Mouse (Mus musculus) macrophage (primary cell): ENCODE data around the gene Rbm20. TPM values are rescaled to one million over a fixed set of nuclear protein-coding genes. Genes with fewer than 3 reads are reported as not detected.

ENCODE experiments used
- H3K27ac ChIP-seq: fragments of 350-480 bp; formaldehyde crosslinking; 2 replicates; pipeline ENCODE4 v1.9.0; 2021
- H3K36me3 ChIP-seq: fragments of 350-480 bp; formaldehyde crosslinking; 2 replicates; pipeline ENCODE4 v1.9.0; 2021; ENCODE audit errors: inconsistent target
- H3K4me3 ChIP-seq: fragments of 350-480 bp; formaldehyde crosslinking; 2 replicates; pipeline ENCODE4 v1.9.0; 2021; ENCODE audit errors: inconsistent target
- H3K79me2 ChIP-seq: fragments of 350-480 bp; formaldehyde crosslinking; 2 replicates; pipeline ENCODE4 v1.9.0; 2021; ENCODE audit errors: inconsistent target
- WGBS: methylation state at CpG from one replicate; pipeline ENCODE4 v1.1.7; 2026; ENCODE audit warnings: inconsistent platforms; ENCODE audit not compliant: missing documents; 5-methylcytosine and 5-hydroxymethylcytosine counted together
- polyA plus RNA-seq: library from polyadenylated mRNA; stranded (reverse); fragments of 250-400 nt; gene quantifications from 3 replicates; pipeline ENCODE4 v1.2.4, GENCODE M21; 2018; ENCODE audit warnings: inconsistent platforms

Gene Rbm20
- polyA plus RNA-seq, 1 experiment from 2014 or later, result not detected

- 89% methylated on average over 9 of the region's 9 CpGs for WGBS
Observed at GRCm38 (mm10) chr19:53660722-53661420, 16.2 kb upstream of the Rbm20 start.

DNA sequence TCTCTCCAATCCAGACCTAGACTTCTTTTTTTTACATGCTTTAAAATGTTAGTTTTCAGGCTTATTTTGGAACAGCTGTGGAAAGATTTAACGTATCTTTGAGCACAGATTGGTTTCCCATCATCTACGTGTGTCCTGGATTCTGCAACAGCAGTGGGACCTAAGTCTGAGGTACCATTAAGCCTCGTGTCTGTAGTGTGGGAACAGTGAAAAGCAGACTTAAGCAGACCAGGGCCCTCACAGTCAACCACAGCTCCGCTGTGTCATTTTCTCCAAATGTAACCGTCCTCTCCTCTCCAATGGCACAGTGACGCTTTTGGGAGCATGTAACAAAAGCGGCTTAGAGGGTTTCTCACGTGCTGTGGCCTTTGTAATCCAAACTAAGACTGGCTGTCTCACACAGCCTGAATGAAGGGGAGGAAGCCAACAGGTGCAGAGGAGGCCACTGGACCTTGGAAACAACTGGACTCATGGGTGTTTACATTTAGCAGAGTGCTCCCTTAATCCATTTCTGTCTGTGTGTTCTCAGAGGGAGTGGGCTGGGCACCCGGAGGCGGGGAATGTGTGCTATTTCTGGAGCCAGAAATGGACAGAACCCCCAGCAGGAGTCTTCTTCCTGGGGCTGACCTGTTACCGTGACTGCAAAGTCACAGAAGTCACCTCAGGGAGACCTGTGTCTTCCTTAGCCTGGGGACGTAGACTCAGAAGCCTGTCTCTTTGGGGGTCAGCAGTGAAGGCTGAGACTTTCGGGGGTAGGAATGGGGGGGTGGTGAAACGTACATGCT is 15.0 kb upstream of the Rbm20 start:
- Histone ChIP-seq H3K36me3 (no peaks in the 10 kb centered on the region), H3K79me2 (no peaks in the 10 kb centered on the region), H3K4me3 (no peak overlapping the region), H3K27ac (no peak overlapping the region)
- 87% methylated on average over 14 of the region's 14 CpGs for WGBS

More at GRCm38 (mm10) chr19:53660722-53661420, 16.2 kb upstream of the Rbm20 start:
- no peaks in the 10 kb centered on the region for H3K79me2 ChIP-seq
- no peak overlapping the region for H3K27ac ChIP-seq
- no peak overlapping the region for H3K4me3 ChIP-seq
- no peaks in the 10 kb centered on the region for H3K36me3 ChIP-seq

- H3K27ac ChIP-seq, result no peak overlapping the region
- 92% methylated on average over 9 of the region's 9 CpGs for WGBS
- H3K36me3 ChIP-seq, result no peaks in the 10 kb centered on the region
- no peaks in the 10 kb centered on the region for H3K79me2 ChIP-seq
- H3K4me3 ChIP-seq, result no peak overlapping the region
Observed at GRCm38 (mm10) chr19:53664831-53665230, 12.3 kb upstream of the Rbm20 start.

DNA sequence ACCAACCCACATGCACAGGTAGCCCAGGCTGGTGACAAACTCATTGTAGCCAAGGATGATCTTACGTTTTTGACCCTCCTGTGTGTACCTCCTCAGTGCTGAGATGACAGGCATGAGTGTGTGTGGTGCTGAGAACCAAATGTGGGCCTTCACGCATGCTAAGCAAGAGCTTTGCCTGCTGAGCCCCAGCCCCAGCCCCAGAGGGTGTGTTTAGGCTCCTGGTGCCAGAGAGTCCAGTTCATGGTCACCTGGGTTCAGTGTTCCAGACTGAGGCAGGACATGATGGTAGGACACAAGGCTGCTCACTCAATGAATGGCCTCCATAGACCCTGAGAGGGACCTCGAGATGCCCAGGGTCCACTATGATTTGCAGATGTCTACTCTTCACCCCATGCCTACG is 11.7 kb upstream of the Rbm20 start:
- no peak overlapping the region for H3K4me3 ChIP-seq
- H3K79me2 ChIP-seq, result no peaks in the 10 kb centered on the region
- no peaks in the 10 kb centered on the region for H3K36me3 ChIP-seq
- H3K27ac ChIP-seq, result no peak overlapping the region
- 80% methylated on average over 4 of the region's 4 CpGs for WGBS

DNA sequence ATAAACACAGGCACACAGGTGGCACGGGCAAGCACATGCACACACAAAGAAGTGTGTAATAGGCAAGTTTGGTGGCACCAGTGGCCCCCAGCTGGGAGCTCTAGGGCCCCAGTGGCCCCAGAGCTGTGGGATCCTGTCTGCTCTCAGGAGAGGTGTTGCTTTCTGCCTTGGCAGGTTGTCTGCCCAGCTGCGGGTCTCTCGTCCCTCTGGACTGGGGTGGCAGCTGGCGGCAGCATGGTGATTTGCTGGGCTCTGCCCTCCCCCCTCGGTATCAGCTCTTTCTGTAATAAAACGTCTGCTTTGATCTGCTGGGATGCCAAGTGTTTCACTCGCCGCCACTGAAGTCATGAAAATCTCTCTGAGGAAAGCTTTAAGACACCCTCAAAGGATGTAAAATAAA is 10.4 kb upstream of the Rbm20 start:
- Histone ChIP-seq H3K27ac (no peak overlapping the region), H3K4me3 (no peak overlapping the region), H3K79me2 (no peaks in the 10 kb centered on the region), H3K36me3 (no peaks in the 10 kb centered on the region)
- 73% methylated on average over 8 of the region's 8 CpGs for WGBS

GRCm38 (mm10) chr19:53668821-53669220 is 8.3 kb upstream of the Rbm20 start:
- H3K27ac ChIP-seq, result no peak overlapping the region
- no peaks in the 10 kb centered on the region for H3K36me3 ChIP-seq
- WGBS, result 34% methylated on average over 7 of the region's 7 CpGs
- no peaks in the 10 kb centered on the region for H3K79me2 ChIP-seq
- no peak overlapping the region for H3K4me3 ChIP-seq

DNA sequence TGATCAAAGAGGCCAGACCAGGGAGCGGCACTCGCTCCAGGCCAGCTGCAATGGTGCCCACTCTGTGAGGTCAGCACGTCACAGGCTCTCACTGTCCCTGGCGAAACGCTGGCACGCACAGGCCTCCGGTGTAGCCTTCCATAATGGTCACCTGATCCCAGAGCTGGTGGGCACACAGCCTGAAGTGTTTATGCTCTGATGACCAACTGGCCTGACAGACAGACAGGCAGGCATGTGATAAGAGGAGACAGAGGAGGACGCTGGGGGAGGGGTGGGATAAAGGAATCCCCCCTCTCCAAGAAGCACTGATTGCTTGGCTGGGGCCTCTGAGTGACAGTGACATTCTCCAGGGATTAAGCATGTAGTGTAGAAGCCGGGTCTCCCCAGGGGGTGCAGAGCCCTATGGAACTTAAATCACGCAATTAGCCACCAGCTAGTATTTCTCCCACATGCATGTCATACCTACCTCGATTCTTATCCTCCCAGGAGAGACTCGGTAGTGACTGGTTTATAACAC is 6.4 kb upstream of the Rbm20 start:
- Histone ChIP-seq H3K4me3 (no peak overlapping the region), H3K36me3 (no peaks in the 10 kb centered on the region), H3K79me2 (no peaks in the 10 kb centered on the region), H3K27ac (no peak overlapping the region)
- WGBS, result 87% methylated on average over 12 of the region's 12 CpGs

GRCm38 (mm10) chr19:53671432-53671831 is 5.7 kb upstream of the Rbm20 start:
- Histone ChIP-seq H3K4me3 (no peak overlapping the region), H3K27ac (no peak overlapping the region), H3K36me3 (no peaks in the 10 kb centered on the region), H3K79me2 (no peaks in the 10 kb centered on the region)
- whole genome bisulfite sequencing, result 82% methylated on average over 3 of the region's 3 CpGs

GRCm38 (mm10) chr19:53674131-53674925 is 2.8 kb upstream of the Rbm20 start:
- H3K79me2 ChIP-seq, result no peaks in the 10 kb centered on the region
- no peak overlapping the region for H3K27ac ChIP-seq
- no peaks in the 10 kb centered on the region for H3K36me3 ChIP-seq
- no peak overlapping the region for H3K4me3 ChIP-seq
- 47% methylated on average over 9 of the region's 9 CpGs for WGBS

- no peaks in the 10 kb centered on the region for H3K36me3 ChIP-seq
- no peak overlapping the region for H3K27ac ChIP-seq
- no peak overlapping the region for H3K4me3 ChIP-seq
- 4% methylated on average over 26 of the region's 26 CpGs for WGBS
- no peaks in the 10 kb centered on the region for H3K79me2 ChIP-seq
Observed at GRCm38 (mm10) chr19:53676228-53676627, 878 bp upstream of the Rbm20 start.

GRCm38 (mm10) chr19:53679194-53679593 is 2.1 kb downstream of the Rbm20 start:
- WGBS, result 95% methylated on average over 9 of the region's 9 CpGs
- H3K4me3 ChIP-seq, result no peak overlapping the region
- H3K36me3 ChIP-seq, result no peaks in the 10 kb centered on the region
- H3K27ac ChIP-seq, result no peak overlapping the region
- H3K79me2 ChIP-seq, result no peaks in the 10 kb centered on the region

DNA sequence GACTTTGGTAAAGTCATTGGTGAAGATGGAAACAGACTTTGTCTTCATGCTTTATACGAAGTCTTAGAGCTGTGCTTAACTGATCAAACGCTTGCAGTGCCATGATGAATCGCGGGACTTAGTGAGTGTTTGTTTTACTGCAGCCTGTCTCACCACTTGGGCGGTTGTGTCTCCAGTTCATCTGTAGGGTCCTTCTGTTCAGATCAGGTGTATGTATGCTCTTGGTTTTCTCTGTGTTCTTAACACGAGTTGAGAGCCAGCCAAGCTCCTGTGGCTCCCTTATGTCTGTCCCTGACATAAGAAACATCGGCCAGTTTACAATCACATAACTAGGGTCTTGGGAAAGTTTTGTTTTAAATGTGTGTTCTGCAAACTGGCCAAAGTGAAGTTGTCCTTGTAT is 2.9 kb downstream of the Rbm20 start:
- H3K4me3 ChIP-seq, result no peak overlapping the region
- no peaks in the 10 kb centered on the region for H3K36me3 ChIP-seq
- H3K27ac ChIP-seq, result no peak overlapping the region
- H3K79me2 ChIP-seq, result no peaks in the 10 kb centered on the region
- WGBS, result 91% methylated on average over 7 of the region's 7 CpGs

DNA sequence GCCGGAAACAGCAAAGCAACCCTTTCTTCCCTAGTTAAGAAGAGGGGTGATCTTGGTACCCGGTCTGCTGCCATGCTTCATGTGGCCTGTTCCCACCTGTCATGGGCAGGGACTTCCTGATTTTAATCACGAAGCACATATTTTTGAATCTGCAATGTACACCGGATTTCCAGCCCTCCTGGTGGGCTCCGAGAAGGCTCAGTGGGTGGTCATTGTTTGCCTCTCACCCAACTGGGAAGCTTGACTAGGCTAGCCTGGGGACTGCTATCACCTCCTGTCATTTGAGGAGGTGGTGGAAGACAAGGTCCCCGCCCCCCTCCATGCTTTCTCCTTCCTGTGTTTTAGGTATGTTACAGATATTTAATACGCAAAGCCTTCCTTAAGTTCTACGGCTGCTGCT is 5.3 kb downstream of the Rbm20 start:
- WGBS, result 32% methylated on average over 8 of the region's 8 CpGs
- H3K4me3 ChIP-seq, result no peak overlapping the region
- no peaks in the 10 kb centered on the region for H3K79me2 ChIP-seq
- no peak overlapping the region for H3K27ac ChIP-seq
- no peaks in the 10 kb centered on the region for H3K36me3 ChIP-seq

GRCm38 (mm10) chr19:53687592-53687991 is 10.5 kb downstream of the Rbm20 start:
- no peaks in the 10 kb centered on the region for H3K79me2 ChIP-seq
- H3K27ac ChIP-seq, result no peak overlapping the region
- no peak overlapping the region for H3K4me3 ChIP-seq
- H3K36me3 ChIP-seq, result no peaks in the 10 kb centered on the region
- 96% methylated on average over 4 of the region's 5 CpGs for WGBS
